Mouse (Mus musculus) v-Abl transformed pro-B cells (cell line): ENCODE measurements around the gene Hivep3.

Experiments
- in situ Hi-C, 2 experiments: fragments of 400-800 bp; cut with MboI; formaldehyde crosslinking; loops; one replicate each; pipeline ENCODE4 v1.15.1; 2025; ENCODE audit not compliant: unreplicated experiment in 2 of 2

Gene Hivep3

GRCm38 (mm10) chr4:119814185-119815132 is 80.9 kb downstream of the Hivep3 start:
- in situ Hi-C loops: loop anchor here in 1 of 2 experiments (25.0 kb wide), 1 partner anchor 377 kb away; no protein-coding TSS in a partner anchor

- in situ Hi-C loops: loop anchor here in 1 of 2 experiments (25.0 kb wide), 1 partner anchor 378 kb away; no protein-coding TSS in a partner anchor
These were observed 81.7 kb downstream of the Hivep3 start for GRCm38 (mm10) chr4:119815133-119815792.

- in situ Hi-C loops: loop anchor here in 1 of 2 experiments (25.0 kb wide), 1 partner anchor 378 kb away; no protein-coding TSS in a partner anchor
These were observed 82.2 kb downstream of the Hivep3 start for GRCm38 (mm10) chr4:119815793-119816161.

- in situ Hi-C loops: loop anchor here in 1 of 2 experiments (25.0 kb wide), 1 partner anchor 379 kb away; no protein-coding TSS in a partner anchor
These were observed 83.2 kb downstream of the Hivep3 start for GRCm38 (mm10) chr4:119816620-119817356.

- in situ Hi-C loops: no loop called here
These were observed 92.4 kb downstream of the Hivep3 start for GRCm38 (mm10) chr4:119825956-119826355.

- in situ Hi-C loops: no loop called here
These were observed 94.8 kb downstream of the Hivep3 start for GRCm38 (mm10) chr4:119828386-119828785.

GRCm38 (mm10) chr4:119828996-119829395 is 95.4 kb downstream of the Hivep3 start:
- in situ Hi-C loops: no loop called here

- in situ Hi-C loops: no loop called here
These were observed 99.7 kb downstream of the Hivep3 start for GRCm38 (mm10) chr4:119833333-119833732.

- in situ Hi-C loops: no loop called here
These were observed 100.3 kb downstream of the Hivep3 start for GRCm38 (mm10) chr4:119833884-119834283.

- in situ Hi-C loops: no loop called here
These were observed 102.6 kb downstream of the Hivep3 start for GRCm38 (mm10) chr4:119836181-119836580.

- in situ Hi-C loops: no loop called here
These were observed 104.0 kb downstream of the Hivep3 start for GRCm38 (mm10) chr4:119837505-119838065.

GRCm38 (mm10) chr4:119838308-119838707 is 104.7 kb downstream of the Hivep3 start:
- in situ Hi-C loops: no loop called here

- in situ Hi-C loops: no loop called here
These were observed 109.7 kb downstream of the Hivep3 start for GRCm38 (mm10) chr4:119843294-119843693.

GRCm38 (mm10) chr4:119844267-119844666 is 110.7 kb downstream of the Hivep3 start:
- in situ Hi-C loops: no loop called here

- in situ Hi-C loops: no loop called here
These were observed 112.1 kb downstream of the Hivep3 start for GRCm38 (mm10) chr4:119845596-119846161.

- in situ Hi-C loops: no loop called here
These were observed 118.9 kb downstream of the Hivep3 start for GRCm38 (mm10) chr4:119852483-119852882.

- in situ Hi-C loops: no loop called here
These were observed 120.9 kb downstream of the Hivep3 start for GRCm38 (mm10) chr4:119854307-119855144.

GRCm38 (mm10) chr4:119859454-119859853 is 125.9 kb downstream of the Hivep3 start:
- in situ Hi-C loops: no loop called here

GRCm38 (mm10) chr4:119861001-119861400 is 127.4 kb downstream of the Hivep3 start:
- in situ Hi-C loops: no loop called here
